Mouse (Mus musculus) CH12.LX (cell line): ENCODE results near the gene Bicdl1.

Experiments used
- CHD2 ChIP-seq: IDR thresholded peaks from 2 replicates; pipeline ENCODE4 v1.6.1; 2011; ENCODE audit warnings: low read length, improper control_type of control experiment
- CTCF ChIP-seq, 2 experiments: IDR thresholded peaks in 1 of 2; conservative IDR thresholded peaks in 1 of 2; 2 replicates each; pipeline ENCODE4 v1.5.1; 2011 to 2012; ENCODE audit warnings: low read depth in 2 of 2, low read length in 2 of 2, improper control_type of control experiment in 1 of 2, inconsistent platforms in 1 of 2, mild to moderate bottlenecking in 1 of 2, moderate library complexity in 1 of 2
- E2F4 ChIP-seq: IDR thresholded peaks from 2 replicates; pipeline ENCODE4 v1.6.1; 2011; ENCODE audit warnings: low read depth, low read length, improper control_type of control experiment; ENCODE audit not compliant: insufficient replicate concordance
- ELF1 ChIP-seq: IDR thresholded peaks from 2 replicates; pipeline ENCODE4 v1.6.1; 2014; ENCODE audit warnings: low read depth, mild to moderate bottlenecking, inconsistent platforms, low read length, improper control_type of control experiment
- GABPA ChIP-seq: IDR thresholded peaks from 2 replicates; pipeline ENCODE4 v1.6.1; 2012; ENCODE audit warnings: low read depth, low read length, improper control_type of control experiment, inconsistent platforms; ENCODE audit not compliant: insufficient replicate concordance
- IRF4 ChIP-seq: IDR thresholded peaks from 2 replicates; pipeline ENCODE4 v1.6.1; 2014; ENCODE audit warnings: low read depth, mild to moderate bottlenecking, inconsistent platforms, low read length, improper control_type of control experiment
- MAZ ChIP-seq: IDR thresholded peaks from 2 replicates; pipeline ENCODE4 v1.6.1; 2012; ENCODE audit warnings: low read depth, mild to moderate bottlenecking, inconsistent platforms, low read length, improper control_type of control experiment, moderate library complexity
- POLR2A ChIP-seq: IDR thresholded peaks from 2 replicates; pipeline ENCODE4 v1.6.1; 2011; ENCODE audit warnings: low read depth, mild to moderate bottlenecking, improper control_type of control experiment, low read length
- RAD21 ChIP-seq: IDR thresholded peaks from 2 replicates; pipeline ENCODE4 v1.6.1; 2011; ENCODE audit warnings: low read depth, mild to moderate bottlenecking, low read length, improper control_type of control experiment, moderate library complexity
- ZKSCAN1 ChIP-seq: IDR thresholded peaks from 2 replicates; pipeline ENCODE4 v1.6.1; 2012; ENCODE audit warnings: low read depth, inconsistent platforms, low read length, improper control_type of control experiment, borderline replicate concordance

- no peak for TF ChIP-seq GABPA
- TF ChIP-seq ZKSCAN1 = no peak
- no peak for TF ChIP-seq ELF1
- TF ChIP-seq CTCF (conservative IDR thresholded peaks at IDR 0.05 in 1 of 2, IDR thresholded peaks at IDR 0.05 in 1 of 2; ENCODE audit: low read depth in 2 of 2, low read length in 2 of 2) = no peak
- no peak for TF ChIP-seq RAD21
- no peak for TF ChIP-seq CHD2
- no peak for TF ChIP-seq IRF4
- no peak for TF ChIP-seq POLR2A
- no peak for TF ChIP-seq MAZ
- no peak for TF ChIP-seq E2F4
These were observed 13.7 kb downstream of the Bicdl1 start for GRCm38 (mm10) chr5:115717693-115718092.
